Mouse (Mus musculus) right cerebral cortex, postnatal 10 days (tissue): ENCODE results near the gene Irf9.
A peak's percentile ranks its signal among the peaks of the same experiment; 100 is the strongest.

Source experiments
- DNase-seq, 2 experiments: peaks; one replicate each; pipeline ENCODE4 v3.0.0; 2021; ENCODE audit warnings: low spot score in 2 of 2

Irf9 gene

DNA sequence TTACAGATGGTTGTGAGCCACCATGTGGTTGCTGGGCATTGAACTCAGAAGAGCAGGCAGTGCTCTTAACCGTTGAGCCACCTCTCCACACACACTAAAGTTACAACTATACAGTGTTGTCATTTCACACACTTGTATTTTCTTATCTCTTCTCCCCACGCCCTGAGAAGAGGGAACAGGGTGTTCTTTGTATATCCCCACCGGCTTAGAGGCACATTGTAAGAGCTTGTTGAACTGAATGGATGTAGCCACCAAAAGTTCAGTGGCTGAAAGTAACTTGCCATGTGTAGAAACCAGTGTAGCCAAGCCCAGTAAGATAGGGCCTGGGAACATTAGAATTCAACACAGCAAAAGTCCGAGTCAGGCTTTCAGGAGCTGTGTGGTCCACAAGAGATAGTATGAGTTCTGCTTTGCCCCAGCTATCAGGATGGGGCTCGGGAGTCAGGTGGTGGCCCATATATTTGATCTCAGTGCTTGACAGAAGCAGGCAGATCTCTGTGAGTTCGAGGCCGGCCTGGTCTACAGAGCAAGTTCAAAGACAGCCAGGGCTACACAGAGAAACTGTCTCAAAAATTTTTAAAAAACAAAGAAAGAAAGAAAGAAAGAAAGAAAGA is 11.3 kb downstream of the Irf9 start:
- DNase-seq, result no peak

DNA sequence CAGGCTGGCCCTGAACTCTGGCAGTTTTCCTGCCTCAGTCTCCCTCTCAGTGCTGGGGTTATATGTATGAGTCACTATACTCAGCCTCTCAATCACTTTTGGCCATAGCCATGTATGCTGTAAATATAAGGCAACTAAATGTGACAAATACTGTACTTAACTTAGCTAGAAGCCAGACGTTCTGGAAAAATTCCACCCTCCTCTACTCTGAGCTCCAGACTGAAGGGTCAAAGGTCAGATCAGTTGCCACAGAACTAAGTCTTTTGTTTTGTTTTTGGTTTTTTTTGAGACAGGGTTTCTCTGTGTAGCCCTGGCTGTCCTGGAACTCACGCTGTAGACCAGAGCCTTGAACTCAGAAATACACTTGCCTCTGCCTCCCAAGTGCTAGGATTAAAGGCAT is 12.5 kb downstream of the Irf9 start:
- DNase-seq, result no peak

DNA sequence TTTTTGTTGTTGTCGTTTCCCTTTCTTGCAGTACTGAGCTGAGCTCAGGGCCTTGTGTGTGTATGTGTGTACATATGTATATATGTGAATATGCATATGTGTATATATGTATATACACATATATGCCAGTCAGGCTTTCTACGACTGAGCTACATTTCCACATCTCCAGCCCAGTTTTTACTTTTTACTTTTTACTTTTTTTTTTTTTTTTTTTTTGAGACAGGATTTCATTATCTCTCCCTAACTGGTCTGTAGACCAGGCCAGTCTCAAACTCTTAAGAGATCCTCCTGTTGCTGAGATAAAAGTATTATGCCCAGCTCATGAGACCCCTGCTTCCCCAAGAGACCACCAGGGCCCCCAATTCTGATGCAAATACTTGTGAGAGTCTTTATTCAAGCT is 13.5 kb downstream of the Irf9 start:
- DNase-seq, result no peak

DNA sequence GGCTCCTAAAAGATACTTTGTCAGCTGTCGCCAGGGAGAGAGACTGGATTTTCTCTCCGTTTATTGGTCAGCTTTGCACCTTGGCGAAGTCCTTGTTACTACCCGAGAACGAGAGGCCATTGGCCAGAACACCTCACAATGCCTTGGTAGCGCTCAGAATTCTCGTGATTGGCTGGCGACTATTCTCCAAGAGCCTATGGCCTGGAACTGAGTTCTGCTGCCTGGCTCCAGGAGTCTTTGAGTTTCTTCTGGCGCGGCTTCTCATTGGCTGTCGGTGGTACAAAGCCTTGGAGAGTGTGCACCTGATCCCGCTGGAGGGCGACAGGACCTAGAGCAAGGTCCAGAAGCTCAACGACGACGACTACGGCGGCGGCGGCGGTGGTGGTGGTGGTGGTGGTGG is 14.5 kb downstream of the Irf9 start, which contains the start of gene Rec8:
Gene Rec8, plus strand, starts transcription at position 216 of the 400 bp plus-strand sequence.
- DNase-seq, result no peak

DNA sequence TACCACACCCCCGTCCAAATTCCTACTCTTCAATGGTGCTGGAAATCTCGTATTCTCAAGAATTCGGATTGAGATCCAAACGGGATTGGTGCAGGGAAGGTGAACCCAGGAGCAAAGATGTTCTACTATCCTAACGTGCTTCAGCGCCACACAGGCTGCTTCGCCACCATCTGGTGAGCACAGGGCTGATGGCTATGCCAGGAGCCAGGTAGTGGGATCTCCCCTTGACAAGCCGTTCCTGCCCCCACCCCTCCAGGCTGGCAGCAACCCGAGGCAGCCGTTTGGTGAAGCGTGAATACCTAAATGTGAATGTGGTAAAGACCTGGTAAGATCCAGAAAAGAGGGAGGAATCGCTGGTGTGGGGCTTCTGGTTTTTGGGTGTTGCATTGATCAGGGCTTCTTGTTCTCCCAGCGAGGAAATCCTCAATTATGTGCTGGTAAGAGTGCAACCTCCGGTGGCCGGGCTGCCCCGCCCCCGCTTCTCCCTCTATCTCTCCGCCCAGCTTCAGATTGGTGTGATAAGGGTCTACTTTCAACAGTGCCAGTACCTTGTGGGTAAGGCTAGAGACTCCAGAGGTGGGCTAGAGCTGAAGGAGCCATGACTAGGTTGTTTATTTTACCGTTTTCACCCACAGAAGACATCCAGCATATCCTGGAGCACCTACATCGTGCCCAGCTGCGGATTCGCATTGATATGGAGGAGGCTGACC is 15.3 kb downstream of the Irf9 start:
- no peak for DNase-seq

DNA sequence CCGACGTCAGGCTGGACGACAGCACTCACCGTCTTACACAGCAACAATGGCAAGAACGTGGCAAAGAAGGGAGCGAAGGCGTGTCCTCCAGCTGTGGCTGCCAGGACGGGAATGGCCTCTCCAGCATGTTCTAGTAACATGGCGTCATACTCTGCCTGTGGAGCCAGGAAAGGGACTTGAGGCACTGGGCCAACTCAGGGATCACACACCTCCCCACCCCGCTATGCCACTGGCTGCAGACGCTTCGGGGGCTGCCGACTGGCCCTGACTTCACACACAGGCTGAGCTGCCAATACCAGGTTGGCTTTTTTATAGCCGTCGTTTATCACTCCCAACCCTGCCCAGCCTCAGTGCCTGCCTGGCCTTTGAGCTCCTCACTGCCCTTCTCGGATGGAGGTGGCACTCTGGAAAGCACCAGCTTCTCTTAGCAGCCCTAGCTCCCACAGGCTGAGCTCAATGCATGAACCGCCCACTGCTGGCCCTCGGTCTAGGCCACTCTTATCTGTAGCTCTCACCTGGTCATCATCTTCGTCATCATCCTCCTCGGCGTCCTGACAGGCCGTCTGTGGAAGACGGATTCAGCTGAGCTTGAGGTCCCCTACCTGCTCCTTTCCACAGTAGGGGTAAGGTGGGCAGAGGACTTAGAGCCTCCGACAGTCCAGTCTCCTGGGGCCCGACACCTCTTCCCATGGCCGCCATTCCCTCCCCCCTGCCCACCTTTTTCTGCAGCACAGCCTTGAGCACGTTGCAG is 24.9 kb downstream of the Irf9 start:
- no peak for DNase-seq

DNA sequence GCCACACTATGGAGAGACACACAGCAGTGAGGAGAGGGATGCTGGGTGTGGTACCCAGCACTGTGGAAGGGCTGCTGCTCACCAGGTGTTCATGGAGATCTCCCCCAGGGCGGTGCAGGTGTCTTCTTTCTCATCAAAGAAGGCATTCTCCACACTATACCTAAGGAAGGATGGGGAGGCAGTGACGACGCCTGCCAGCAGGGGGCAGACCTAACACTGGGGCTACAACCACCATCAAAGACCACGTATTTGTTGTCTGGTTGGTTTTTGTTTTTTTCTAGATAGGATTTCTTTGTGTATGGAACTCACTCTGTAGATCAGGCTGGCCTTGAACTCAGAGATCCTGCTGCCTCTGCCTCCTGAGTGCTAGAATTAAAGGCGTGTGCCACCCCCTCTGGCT is 25.9 kb downstream of the Irf9 start:
- no peak for DNase-seq

DNA sequence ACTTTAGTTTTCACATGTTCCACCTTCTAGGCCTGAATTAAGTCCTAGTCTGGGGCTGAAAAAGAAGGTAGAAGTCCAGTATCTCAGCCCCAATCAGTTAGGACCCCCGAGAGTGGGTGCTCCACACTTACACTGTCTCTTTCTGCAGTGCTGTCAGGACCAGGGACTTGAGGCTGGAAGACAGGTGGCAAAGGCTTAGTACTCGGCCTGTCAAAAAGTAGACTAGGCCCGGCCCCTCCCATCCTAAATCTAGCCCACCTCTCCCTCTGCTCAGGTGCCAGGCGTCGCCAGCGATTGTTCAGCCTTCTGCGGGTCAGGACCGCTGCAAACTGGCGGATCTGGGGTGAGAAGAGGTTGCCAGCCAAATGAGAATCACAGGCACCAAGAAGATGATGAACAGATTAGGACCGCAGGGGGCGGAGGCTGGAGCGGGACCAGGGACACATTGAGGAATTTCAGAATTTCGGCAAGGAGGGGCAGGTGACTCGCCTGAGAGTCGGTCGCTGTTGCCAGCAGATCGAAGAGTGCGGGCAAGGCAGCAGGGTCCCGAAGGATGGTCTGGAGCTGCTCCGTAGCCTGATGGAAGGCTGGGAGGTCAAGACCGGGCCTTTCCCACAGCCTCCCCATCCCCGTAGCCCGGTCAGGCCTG is 31.6 kb downstream of the Irf9 start:
- peak; percentile 47 to 54 for DNase-seq

DNA sequence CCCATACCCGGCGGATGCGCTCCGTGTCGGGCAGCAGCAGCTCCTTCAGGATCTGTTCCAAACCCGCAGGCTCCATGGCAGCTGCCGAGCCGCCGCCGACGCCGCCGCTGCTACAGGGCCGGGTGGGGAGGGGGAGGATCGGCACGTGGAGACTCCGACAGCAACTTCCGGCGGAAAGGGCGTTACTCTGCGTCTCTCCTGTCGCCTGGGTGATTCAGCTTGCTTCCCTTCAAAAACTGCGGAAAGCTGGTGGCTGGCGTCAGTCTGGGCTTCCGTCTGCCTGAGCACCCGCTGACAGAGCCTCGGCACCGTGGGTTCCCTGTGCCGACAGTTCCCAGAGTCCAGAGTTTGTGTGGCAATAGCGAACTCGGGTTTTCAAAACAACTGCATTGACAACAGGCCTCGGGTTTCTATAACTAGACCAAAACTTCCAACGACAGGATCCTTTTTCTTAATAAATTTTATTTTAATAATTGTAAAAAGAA is 32.2 kb downstream of the Irf9 start, which contains the start of gene Ipo4:
Gene Ipo4, minus strand, starts transcription at position 435 of the 485 bp plus-strand sequence.
- peak; percentile 94 to 95 for DNase-seq

DNA sequence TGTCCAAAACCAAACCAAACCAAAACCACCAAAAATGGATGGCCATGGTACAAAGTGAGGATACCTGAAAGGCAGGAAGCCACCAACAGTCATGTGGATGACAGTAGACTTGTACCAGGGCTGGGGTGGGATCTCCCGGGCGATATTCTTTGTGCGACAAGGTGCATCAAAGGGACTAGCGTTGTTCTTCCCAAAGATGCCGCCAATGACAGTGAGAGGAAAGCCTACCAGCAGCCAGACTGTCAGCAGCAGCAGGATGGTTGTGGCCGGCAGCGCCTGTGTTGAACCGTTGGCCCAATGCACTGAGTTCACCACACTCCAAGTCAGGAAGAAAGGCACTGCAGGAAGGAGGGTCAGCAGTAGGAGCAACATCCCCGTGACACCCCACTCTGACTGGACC is 34.4 kb downstream of the Irf9 start, which contains the start of gene Gm49378:
Gene Gm49378, minus strand, starts transcription at position 101 of the 400 bp plus-strand sequence.
- no peak for DNase-seq

DNA sequence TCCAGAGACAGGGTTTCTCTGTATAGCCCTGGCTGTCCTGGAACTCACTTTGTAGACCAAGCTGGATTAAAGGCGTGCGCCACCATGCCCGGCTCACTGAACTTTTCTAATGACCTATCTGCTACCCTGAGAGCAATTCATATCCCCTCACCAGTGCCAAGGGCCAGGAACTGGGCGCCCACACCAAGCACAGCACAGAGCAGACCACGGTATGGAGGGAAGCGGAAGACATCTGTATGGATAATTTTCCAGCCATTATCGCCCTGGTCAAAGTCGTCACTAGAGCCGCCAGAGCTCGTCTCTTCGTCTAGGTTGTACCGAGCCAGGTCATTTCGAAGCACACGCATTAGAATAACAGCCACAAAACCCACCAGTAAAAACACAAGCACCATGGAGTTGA is 37.4 kb downstream of the Irf9 start:
- DNase-seq, result no peak

DNA sequence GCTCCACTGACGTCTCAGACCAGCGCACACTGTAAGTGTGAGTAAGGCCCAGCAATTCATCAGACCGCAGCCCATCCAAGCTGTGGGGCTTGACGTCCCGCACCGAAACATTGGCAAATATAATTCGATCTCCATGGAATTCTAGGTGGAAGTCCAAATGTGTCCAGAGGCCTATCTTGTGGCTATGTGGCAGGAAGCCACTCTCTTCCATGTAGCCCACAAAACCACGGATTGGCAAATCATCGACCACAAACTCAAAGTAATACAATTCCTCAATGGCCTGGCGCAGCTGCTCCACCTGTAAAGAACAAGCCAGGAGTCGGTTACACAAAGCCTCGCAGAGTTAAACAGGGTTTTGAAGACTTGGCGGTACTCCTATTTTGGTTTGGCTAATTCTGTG is 37.9 kb downstream of the Irf9 start:
- no peak for DNase-seq

DNA sequence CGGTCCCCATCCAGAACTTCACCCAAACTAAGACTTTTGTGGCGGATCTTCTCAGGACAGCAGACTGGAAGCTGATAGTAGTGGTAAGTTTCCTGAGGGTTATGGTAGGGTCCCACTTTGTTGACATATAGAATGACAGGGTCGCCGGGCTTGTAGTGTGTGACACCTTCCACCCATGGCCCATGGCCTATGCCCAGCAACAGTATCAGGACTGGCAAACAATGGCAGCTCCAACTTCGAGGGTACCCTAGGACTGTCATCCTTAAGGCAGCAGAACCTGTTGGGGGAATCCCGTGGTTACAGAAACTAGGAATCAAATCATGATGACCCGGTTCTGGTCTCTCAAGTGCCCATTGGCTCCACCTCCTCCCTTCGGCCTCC is 39.3 kb downstream of the Irf9 start:
- DNase-seq, result no peak

DNA sequence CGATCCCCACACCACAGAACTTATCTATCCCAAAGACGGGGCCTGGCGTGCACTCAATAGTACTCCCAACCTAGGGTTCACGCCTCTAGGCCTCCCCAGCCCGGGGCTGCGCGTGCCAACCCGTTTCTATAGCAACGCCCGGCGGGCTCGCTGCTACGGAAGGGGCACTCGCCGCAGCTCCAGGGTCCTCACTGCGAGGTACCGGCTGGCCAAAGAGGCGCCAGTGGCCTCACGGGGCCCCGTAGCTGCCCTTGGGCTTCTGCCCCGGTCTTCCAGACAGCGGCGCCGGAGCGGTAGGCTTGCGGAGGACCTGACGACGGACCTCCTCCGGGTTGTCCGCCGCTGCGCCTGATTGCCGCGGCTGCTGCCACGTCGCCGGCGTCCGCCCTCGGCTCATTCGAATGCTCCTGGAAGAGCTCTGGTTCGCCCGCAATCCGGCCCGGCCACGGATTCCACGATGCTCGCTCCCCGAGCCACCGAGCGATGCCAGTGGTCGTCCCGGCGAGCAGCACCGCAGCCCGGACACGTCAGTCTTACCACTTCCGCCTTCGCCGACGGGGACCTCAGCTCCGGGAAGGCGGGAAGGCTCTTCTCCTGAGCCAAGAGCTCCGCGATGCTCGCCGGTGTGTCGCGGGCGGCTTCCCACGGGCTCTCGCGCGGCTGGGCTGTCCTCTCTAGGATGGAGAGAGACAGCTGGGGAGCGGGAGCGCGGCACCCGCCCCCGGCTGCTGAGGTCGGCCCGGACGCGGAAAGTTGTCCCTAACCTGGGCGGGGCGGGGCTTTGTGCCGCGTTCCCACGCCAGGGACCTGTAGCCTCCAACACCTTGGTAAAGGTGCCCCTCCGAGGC is 39.9 kb downstream of the Irf9 start, which contains the start of gene Tm9sf1:
Gene Tm9sf1, minus strand, starts transcription at position 747 of the 848 bp plus-strand sequence.
- DNase-seq, result peak; percentile 85 to 86

DNA sequence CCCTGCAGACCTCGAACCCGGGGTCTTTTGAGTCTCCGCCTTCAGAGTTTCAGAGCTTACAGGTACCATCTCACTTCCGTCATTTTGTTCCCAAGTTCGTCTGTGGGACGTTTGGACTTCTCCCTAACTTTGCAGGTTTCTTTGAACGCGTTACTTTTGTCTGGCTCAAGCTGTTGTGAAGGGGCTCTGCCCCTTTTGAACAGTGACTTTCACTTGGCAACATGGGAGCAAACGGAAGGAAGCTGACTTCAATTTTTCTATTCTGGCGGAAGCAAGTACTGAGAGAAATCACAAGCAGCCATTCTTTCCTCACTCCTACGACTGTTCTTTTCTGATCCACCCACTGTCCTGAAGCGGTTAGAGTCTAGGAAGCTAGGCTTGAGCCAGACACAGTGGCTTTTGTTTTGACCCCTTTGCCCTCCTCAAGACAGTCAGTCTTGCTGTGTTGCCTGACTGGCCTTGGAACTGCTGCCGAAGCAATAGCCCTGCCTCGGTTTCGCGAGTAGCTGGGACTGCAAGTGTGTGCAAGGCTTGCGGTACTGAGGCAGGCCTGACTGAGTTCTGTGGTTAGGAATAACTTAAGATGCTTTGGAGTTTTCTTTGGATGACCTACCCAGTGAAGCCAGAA is 41.0 kb downstream of the Irf9 start:
- DNase-seq, result no peak

DNA sequence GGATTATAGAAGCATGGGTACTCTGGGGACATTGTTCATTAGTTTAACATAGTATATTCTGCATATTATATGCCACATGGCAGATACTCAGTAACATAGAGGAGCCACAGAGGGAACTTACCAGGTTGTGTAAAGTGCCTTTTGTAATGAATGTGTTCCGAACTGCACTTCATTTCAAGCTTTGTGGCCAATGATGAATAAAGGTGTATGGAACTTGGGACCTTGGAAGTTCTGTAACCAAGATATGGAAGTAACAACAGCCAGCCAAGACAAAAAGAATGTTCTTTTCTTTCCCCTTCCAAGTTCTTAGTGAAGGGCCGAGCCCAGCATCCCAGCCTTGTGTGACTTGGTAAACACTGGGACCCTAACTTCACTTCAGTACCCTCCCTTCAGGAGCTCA is 46.5 kb downstream of the Irf9 start, which contains the start of gene Tssk4:
Gene Tssk4, plus strand, starts transcription at position 301 of the 400 bp plus-strand sequence.
- DNase-seq, result no peak

DNA sequence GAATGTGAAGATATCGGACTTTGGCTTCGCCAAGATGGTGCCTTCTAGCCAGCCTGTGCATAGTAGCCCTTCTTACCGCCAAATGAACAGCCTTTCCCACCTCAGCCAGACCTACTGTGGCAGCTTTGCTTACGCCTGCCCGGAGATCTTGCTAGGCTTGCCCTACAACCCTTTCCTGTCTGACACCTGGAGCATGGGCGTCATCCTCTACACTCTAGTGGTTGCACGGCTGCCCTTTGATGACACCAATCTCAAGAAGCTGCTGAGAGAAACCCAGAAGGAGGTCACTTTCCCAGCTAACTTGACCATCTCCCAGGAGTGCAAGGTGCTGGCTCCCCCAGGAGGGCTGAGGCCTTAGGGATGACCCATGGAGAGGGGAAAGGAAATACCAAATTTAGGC is 48.2 kb downstream of the Irf9 start:
- no peak for DNase-seq

DNA sequence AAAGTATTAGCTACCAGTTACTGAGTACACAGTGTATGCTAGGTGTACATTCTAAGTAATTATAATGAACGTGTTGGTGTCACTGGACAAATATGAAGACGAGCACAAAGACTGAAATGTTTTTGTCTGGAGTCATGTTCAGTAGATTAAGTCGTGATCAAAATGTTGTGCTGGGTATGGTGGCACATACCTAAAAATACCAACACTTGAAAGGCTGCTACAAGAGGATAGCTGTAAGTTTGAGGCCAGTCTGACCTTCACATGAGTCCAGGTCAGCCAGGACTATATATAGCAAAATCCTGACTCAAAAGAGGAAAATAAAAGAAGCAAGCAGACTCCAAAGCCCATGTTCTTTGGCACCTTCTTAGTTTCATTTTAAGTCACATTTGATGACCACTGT is 53.6 kb downstream of the Irf9 start:
- no peak for DNase-seq

DNA sequence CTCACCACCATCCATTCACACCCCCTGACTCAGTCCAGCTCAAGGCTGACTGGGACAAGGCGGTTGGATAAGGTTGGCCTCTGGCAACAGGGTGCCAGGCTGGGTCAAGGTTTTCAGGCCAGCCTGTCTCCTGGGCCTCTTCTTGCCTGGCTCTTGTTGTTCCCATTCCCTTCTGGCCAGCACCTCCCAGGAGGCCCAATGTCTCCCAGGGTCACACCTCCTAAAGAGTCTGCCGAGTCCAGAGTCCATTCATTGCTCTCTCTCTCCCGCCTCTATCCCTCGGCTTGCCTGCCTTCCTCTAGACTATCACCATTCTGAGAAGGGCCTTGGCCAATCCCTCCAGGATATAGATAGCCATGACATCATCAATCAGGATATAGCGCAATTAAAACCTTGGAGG is 54.6 kb downstream of the Irf9 start:
- no peak for DNase-seq
